ENCODE assay signal across 8 mouse cellular contexts in genomic region chr13:51833611-51834010, GRCm38 (mm10). TPM values are rescaled to one million over a fixed set of nuclear protein-coding genes. Genes with fewer than 3 reads are reported as not detected.
DNase-seq lines count a peak whose midpoint lies in the region; ATAC-seq and TF ChIP-seq lines count a peak whose summit lies in the region.

No protein-coding gene starts in this region.

- H3K4me1 ChIP-seq in heart, embryonic 11.5 days (ENCODE audit: control insufficient read depth, insufficient read depth, low read length): peaks cover 9% of the 10 kb centered on the region; the same call in 1 of the 2 replicates
- H3K4me1 ChIP-seq in G1E (ENCODE audit: insufficient read depth, low read depth, low read length): peaks cover 51% of the 10 kb centered on the region
- peaks cover 19% of the 10 kb centered on the region for H3K4me1 ChIP-seq in liver, embryonic 13.5 days (replicated peaks)

- ATAC-seq in heart, embryonic 11.5 days (replicated peaks; ENCODE audit: insufficient number of reproducible peaks, low FRiP score, low TSS enrichment): no peak
- peak; percentile 69 for ATAC-seq in G1E (ENCODE audit: extremely low read depth, insufficient number of reproducible peaks, low FRiP score, poor library complexity, severe bottlenecking)
- peak; percentile 27; the same call in 1 of the 2 replicates for ATAC-seq in liver, embryonic 13.5 days (ENCODE audit: low read depth)

- H3K27ac ChIP-seq in heart, embryonic 11.5 days (ENCODE audit: low read depth, low read length): no peak overlapping the region
- H3K27ac ChIP-seq in liver, embryonic 13.5 days: no peak overlapping the region
- no peak overlapping the region for H3K27ac ChIP-seq in gastrocnemius, adult 2 months

- no peaks in the 10 kb centered on the region for H3K9me3 ChIP-seq in heart, embryonic 11.5 days (replicated peaks; ENCODE audit: control insufficient read depth, low read length)
- H3K9me3 ChIP-seq in G1E (replicated peaks): no peaks in the 10 kb centered on the region
- H3K9me3 ChIP-seq in liver, embryonic 13.5 days (replicated peaks): no peaks in the 10 kb centered on the region

- no peak for DNase-seq in heart, postnatal 36 days
- DNase-seq in G1E (ENCODE audit: low spot score): peak; percentile 25
- peak; percentile 91 to 94 for DNase-seq in cerebellum, postnatal 25 days
- DNase-seq in liver, embryonic 13.5 days: no peak
- no peak for DNase-seq in gastrocnemius, adult 2 months
- no peak for DNase-seq in thymus, postnatal 14 days
- DNase-seq in urinary bladder, postnatal 25 days (ENCODE audit: low spot score): no peak

- 50% methylated on average over 2 of the region's 2 CpGs for WGBS in heart, embryonic 11.5 days (ENCODE audit: insufficient replicate concordance)
- WGBS in liver, embryonic 13.5 days (ENCODE audit: insufficient replicate concordance): 50% methylated on average over 2 of the region's 2 CpGs

- intact Hi-C loops in heart, postnatal 36 days (cut with DNase I): loop anchor here (5.0 to 10.0 kb wide), 2 partner anchors 519 to 731 kb away; no protein-coding TSS in a partner anchor
- intact Hi-C loops in gastrocnemius, adult 2 months (cut with DNase I): loop anchor here (5.0 kb wide), 1 partner anchor 704 kb away; no protein-coding TSS in a partner anchor

- H3K27me3 ChIP-seq in heart, embryonic 11.5 days (ENCODE audit: control insufficient read depth, insufficient read depth, low read length): no peaks in the 10 kb centered on the region
- peaks cover 26% of the 10 kb centered on the region for H3K27me3 ChIP-seq in G1E (ENCODE audit: insufficient read depth, low read length)
- no peaks in the 10 kb centered on the region for H3K27me3 ChIP-seq in liver, embryonic 13.5 days

- no peak overlapping the region for H3K4me2 ChIP-seq in heart, embryonic 11.5 days
- no peak overlapping the region for H3K4me2 ChIP-seq in liver, embryonic 13.5 days

- no peak overlapping the region for H3K4me3 ChIP-seq in heart, embryonic 11.5 days (ENCODE audit: low read depth, low read length)
- peak overlapping the region; percentile 49; the same call in 1 of the 2 replicates for H3K4me3 ChIP-seq in G1E (ENCODE audit: low read depth, low read length)
- H3K4me3 ChIP-seq in liver, embryonic 13.5 days (replicated peaks): no peak overlapping the region
- H3K4me3 ChIP-seq in gastrocnemius, adult 2 months: no peak overlapping the region

- H3K36me3 ChIP-seq in heart, embryonic 11.5 days (ENCODE audit: control insufficient read depth, insufficient read depth, low read length): no peaks in the 10 kb centered on the region
- no peaks in the 10 kb centered on the region for H3K36me3 ChIP-seq in G1E (replicated peaks)
- H3K36me3 ChIP-seq in liver, embryonic 13.5 days: no peaks in the 10 kb centered on the region

- TF ChIP-seq CTCF in G1E (IDR thresholded peaks at IDR 0.05; ENCODE audit: low read depth, low read length): no peak
- no peak for TF ChIP-seq CTCF in gastrocnemius, adult 2 months (IDR thresholded peaks at IDR 0.05)

- H3K9ac ChIP-seq in heart, embryonic 11.5 days (ENCODE audit: low read depth, low read length): peak overlapping the region; percentile 28; the same call in 1 of the 2 replicates
- H3K9ac ChIP-seq in liver, embryonic 13.5 days: no peak overlapping the region

RNA-seq across cellular contexts. Expression of gene Gadd45g, which starts 12.9 kb away (rescaled TPM):
- polyA plus RNA-seq in heart, embryonic 11.5 days (2014; fragmentation: Nextera tagmentation; extraction: Ambion mirVana): 45.3 and 48.9 TPM in 2 replicates
- total RNA-seq in heart, postnatal 36 days (2021): 10 to 100 TPM in 1 of 2 experiments, 1 to 10 TPM in 1; 9.5 to 10.7 TPM
- total RNA-seq in G1E (2014; fragmentation: Nextera tagmentation) (6.6 and 8.1 TPM in 2 replicates), G1E (2017) (28.7 and 32.6 TPM in 2 replicates)
- 13.2 and 13.6 TPM in 2 replicates for polyA plus RNA-seq in G1E (2012)
- 19.5 and 20.8 TPM in 2 replicates for polyA plus RNA-seq in liver, embryonic 13.5 days (2015; fragmentation: Nextera tagmentation; extraction: Ambion mirVana)
- 100 to 1,000 TPM in 1 of 2 experiments, 10 to 100 TPM in 1; 22.4 to 127 TPM for total RNA-seq in gastrocnemius, adult 2 months (2021)

RNA-seq across cellular contexts. Expression of gene Sema4d, which starts 40.1 kb away (rescaled TPM):
- polyA plus RNA-seq in heart, embryonic 11.5 days (2014; fragmentation: Nextera tagmentation; extraction: Ambion mirVana): 11.0 and 13.7 TPM in 2 replicates
- 10 to 100 TPM; 69.8 to 77.5 TPM for total RNA-seq in heart, postnatal 36 days (2021)
- total RNA-seq in G1E (2014; fragmentation: Nextera tagmentation) (62.1 and 66.9 TPM in 2 replicates), G1E (2017) (15.6 and 17.3 TPM in 2 replicates)
- polyA plus RNA-seq in G1E (2012): 58.6 and 64.7 TPM in 2 replicates
- 6.0 and 7.6 TPM in 2 replicates for polyA plus RNA-seq in liver, embryonic 13.5 days (2015; fragmentation: Nextera tagmentation; extraction: Ambion mirVana)
- 100 to 1,000 TPM; 110 to 132 TPM for total RNA-seq in gastrocnemius, adult 2 months (2021)

Comparison
In these comparisons a context has a peak if more than half of its experiments do, and no peak if none do; other contexts are left out.
1. DNase-seq: peak in G1E (single experiment) and cerebellum, postnatal 25 days (2 of 2); none in heart, postnatal 36 days (0 of 2), liver, embryonic 13.5 days (single experiment), gastrocnemius, adult 2 months (single experiment), thymus, postnatal 14 days (single experiment) and urinary bladder, postnatal 25 days (single experiment).